Mouse (Mus musculus): ENCODE data around the gene Cd24a.

The Cd24a gene

DNA sequence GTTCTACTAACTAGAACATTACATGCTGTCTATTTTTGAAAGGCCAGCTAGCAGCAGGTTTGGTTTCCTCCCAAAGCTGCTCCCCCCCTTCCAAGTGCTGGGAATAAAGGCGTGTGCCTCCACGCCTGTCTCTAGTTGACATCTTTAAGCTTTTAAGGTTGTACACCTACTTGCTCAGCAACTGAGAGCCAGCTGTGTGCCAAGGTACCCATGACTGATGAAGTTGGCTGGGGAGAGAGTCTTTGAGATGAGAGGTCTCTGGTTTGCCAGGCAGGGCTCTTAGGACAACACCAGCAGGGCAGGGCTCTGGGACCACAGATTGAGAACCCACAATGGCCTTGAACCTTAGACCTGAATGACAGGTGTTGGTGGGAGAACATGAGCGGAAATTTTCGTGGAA is 6.5 kb downstream of the Cd24a start:
- no peak for DNase-seq (ENCODE audit: low spot score)

DNA sequence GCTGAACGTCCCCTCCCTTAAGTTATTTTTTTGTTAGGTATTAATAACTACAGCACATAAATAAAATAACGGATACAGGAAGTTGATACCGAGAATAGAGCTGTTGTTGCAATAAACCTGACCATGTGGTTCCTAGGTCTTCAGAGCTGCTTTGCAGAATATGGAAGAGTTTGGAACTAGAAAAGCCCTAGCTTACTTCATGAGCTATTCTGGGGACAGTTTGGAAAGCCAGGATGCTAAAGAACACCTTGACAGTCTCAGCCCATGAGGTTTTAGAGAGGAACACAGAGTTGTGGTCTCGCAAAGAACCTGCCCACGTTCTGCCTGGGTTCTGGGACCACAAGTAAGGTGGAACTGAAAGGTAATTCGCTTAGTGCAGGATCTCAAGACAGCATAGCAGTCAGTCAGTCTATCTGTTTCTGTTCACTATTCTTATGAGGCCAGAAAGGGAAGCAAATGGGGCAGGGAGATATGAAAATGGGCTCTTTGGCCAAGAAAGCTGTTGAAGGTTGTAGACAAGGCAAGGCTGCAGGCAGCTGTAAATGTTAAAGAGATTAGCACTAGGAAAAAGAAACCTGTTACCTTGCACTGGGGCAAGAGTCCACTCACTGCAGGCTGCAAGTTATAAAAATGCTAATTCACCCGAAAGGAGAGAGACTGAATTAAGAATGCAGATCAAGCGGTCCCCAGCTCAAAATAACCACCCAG is 10.5 kb downstream of the Cd24a start:
- no peak for DNase-seq (ENCODE audit: low spot score)

DNA sequence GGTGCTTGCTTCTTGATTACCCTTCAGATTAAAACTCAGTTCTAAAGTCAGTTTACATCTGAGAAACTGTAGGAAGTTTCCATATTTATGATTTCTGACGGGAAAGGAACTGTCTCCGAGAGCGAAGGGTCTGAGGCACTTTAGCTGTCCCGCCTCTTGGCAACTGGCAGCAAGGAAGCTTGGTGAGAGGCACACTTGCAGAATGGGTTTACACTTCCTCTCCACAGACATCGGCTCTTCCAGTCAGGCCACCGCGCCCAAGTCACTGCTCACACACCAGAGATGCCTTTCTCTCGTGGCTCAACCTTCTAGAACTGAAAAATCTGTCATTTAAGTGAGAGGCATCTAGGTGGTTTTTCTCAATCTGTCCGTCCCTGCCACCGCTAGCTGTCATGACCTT is 13.4 kb downstream of the Cd24a start:
- no peak for DNase-seq (ENCODE audit: low spot score)

DNA sequence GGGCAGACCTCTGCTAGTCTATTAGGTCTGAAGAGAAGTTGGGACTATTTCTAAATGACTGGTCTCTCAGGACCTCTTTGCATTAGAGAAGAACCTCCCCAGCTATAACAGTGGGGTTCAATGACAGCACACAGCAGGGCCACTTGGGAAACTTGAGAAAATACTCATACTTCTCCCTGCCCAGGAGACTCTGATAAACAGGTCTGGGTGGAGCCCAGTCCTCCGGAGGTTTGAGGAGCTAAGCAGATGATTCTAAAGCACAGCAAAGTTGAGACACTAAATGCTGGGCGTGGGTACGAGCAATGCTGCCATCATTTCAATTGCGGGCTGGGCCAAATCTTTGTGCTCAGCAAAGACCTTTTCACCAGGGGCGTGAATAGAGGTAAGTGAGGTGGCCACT is 15.1 kb downstream of the Cd24a start:
- DNase-seq (ENCODE audit: low spot score): no peak

DNA sequence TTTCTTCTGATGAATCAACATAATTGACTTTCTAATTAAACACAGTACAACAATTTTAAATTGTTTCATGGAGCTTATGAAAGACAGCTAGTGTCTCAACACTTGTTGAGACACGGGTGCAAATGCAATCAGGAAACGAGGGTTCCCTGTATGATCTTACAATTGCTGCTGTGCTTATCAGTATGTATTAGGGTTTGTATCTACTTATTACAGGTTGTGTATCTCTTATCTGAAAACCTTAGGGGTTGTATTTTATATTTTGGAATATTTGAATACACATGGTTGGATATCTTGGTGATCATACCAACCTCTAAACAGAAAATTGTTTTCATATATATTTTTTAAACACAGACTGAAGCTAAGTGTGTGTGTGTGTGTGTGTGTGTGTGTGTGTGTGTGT is 16.1 kb downstream of the Cd24a start:
- DNase-seq (ENCODE audit: low spot score): no peak

DNA sequence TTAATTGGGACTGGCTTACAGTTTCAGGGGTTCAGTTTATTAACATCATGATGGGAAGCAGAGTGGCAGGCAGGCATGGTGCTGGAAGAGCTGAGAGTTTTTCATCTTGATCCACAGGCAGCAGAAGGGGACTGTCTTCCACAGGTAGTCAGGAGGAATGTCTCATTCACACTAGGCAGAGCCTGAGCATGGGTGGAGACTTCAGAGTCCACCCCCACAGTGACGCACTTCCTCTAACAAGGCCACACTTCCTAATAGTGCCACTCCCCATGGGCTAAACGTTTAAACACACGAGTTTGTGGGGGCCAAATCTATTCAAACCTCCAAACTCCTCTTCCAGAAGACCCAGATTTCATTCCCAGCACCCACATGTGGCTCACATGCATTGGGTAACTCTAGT is 16.8 kb downstream of the Cd24a start:
- DNase-seq (ENCODE audit: low spot score): no peak

DNA sequence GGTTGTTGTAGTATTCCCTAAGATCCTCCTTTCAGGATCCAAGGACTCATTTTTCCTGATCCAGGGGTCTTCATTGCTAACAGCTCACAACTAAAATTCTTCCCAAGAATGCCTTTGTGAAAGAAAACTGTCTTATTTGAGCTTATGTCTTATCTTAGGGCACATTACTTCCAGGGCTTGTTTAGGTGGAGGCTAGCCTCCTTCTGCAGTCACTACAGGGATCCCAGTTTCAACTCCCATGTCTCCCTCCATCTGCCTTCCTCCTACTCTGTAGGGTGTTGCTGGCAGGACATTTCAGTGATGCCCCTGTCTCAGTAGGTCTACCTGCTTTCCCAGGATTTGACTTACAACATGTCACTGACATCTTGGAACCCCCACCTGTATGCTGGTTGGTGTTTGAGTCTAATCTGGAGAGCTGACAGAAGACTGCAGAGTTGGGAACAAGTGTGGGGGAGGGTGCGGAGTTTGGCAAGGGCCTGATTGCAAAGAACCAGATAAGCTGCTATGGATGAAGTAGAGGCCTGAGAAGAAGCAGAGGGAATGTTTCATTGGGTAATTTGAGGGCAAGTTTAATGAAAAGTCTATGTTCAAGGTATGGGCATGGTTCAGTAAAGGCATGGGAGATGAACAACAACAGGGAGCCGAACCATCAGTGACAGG is 20.1 kb downstream of the Cd24a start:
- no peak for DNase-seq (ENCODE audit: low spot score)

DNA sequence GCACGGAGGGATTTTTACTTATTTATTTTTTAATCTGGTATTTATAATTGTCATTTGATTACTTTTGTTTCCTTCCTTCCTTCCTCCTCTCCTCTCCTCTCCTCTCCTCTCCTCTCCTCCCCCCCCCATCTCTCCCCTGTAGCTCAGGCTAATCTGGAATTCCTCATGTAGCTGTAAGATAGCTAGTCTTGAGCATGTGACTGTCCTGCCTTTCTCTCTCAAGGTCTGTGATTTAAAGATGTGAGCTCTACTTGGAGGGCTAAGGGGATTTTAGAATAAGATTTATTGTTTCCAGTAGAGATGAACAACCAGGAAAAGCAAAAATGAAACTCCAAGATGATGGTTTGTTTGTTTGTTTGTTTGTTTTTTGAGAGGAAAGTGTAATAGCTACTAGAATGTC is 23.0 kb downstream of the Cd24a start:
- DNase-seq (ENCODE audit: low spot score): no peak

DNA sequence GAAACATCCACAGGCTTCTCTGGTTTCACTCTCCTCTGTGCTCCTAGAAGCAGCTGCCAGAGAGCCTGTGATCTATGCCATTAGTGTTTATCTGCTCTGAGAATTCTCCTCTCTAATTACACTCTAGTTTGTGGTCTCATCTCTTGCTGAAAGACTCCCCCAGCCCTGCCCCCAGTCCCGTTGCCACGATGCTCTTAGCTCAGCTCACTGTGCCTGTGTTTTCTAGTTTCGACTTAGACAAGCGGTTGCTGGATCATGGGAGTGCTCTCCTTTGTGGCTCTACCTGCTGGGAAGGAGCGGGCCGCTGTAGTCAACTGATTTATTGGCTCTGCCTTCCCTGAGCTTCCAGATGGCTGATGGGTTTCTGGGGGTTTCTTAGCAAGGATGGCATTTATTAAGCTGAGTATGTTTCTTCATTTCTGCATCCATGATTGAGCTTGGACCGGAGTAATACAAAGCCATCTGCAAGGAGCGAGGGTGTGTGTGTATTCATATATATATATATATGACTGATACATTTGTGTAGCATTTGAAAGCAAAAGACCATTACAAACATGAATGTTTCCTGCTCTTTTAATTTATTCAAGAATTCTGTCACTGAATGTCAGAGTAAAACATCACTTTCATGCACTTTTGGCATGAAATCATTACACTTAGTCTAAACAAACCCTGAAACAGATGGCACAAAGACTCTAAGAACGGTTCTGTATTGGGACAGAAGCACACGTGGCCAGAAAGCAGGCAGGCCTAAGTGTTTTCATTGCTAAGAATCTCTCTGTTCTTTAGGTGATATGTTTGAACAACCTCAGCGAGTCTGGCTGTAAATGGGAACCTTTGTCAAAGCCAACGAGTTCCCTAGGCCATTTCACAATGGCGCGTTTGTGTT is 23.7 kb downstream of the Cd24a start:
- DNase-seq (ENCODE audit: low spot score): no peak

DNA sequence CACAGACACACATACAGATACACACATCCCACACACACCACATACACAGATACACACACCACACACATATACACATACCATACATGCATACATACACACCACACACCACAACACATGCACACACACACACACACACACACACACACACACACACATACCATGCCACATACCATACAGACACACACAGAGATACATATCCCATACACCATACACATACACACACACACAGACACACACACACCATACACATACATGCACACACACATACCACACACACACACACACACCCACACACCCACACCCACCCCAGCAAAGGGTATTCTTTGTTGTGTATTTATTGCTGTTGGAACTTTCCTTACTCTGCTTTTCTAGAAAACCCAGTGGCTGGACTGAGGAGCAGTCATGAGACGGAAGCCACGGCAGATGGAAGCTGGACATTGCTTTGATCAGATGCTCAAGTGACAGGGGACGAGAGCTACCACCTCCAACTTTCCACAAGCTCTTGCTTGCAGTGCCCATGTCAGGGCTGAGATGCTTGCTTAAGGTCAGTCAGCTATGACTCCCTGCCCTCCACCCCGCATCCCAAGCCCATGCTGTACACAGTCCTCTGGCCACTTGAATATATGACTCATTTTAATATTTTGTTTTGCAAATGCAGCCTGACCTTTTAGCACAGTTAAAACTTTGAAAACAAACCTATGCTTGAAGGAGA is 26.0 kb downstream of the Cd24a start:
- no peak for DNase-seq (ENCODE audit: low spot score)

DNA sequence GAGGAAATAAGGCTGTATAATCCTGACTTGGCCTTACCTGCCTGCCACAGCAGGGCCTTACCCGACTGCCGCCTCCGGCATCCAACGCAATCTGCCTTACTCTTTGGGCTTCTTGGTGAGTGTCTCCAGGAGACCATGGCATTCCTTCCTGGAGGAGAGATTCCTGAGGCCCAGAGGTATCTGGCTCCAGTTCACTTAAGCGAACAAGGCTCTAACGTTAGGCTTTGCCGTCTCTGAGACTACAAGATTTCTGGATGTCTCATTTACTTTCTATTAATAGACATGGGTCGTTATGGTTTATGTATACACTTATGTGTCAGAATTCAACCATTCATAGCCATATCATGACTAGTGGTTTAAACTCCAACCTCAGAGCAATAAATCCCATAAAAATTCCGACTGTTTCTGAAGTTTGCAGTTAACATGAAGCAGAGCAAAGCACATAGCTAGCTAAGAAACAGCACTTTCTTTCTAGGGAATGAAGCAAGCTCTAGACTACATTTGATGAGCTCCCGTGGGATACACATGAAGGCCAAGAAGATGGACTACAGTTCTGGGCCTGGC is 26.7 kb downstream of the Cd24a start:
- DNase-seq (ENCODE audit: low spot score): no peak

DNA sequence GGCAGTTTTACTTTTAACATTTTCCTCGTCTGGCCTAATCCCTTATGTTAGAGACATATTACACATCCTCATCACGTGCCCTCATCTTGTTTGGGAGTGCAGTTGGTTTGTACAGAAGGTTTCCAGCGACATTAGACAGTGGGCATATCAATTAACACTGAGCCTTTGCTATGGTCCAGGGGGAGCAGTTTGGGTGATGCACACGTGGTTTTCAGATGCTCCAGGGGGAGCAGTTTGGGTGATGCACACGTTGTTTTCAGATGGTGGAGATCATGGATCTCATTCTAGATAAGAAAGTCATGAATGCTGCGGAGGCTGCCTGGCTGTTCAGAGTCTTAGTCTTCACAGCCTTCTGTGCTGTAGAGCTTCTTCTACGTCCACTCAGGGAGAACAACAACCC is 27.8 kb downstream of the Cd24a start:
- no peak for DNase-seq (ENCODE audit: low spot score)

DNA sequence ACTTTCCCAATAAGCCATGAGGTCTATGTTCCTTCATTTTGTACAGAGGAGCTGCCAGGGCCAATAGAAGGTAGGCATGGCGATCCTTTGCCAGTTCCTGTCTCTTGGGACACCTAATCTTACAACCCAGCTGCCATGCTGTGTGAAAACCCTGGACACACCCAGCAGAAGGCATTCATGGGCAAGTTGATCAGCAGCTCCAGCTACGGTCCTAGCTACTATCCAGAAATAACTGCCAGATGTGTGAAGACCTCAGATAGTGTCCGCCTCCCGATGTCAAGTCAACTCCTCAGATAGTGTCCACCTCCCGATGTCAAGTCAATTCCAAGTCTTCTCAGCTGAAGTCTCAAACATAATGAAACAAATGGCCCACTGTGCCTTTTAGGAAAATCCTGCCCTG is 31.4 kb downstream of the Cd24a start:
- peak; percentile 94 for DNase-seq (ENCODE audit: low spot score)

DNA sequence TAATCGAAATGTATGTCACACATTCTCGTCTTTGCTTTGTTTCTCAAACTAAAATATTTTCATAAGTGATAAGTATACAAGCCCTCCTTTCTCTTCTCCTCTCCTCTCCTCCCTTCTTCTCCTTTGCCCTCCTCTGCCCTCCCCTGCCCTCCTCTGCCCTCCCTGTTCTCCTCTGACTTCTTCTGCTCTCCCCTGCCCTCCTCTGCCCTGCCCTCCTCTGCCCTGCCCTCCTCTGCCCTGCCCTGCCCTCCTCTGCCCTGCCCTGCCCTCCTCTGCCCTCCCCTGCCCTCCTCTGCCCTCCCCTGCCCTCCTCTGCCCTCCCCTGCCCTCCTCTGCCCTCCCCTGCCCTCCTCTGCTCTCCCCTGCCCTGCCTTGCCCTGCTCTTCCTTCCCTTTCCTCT is 31.9 kb downstream of the Cd24a start:
- DNase-seq (ENCODE audit: low spot score): no peak

DNA sequence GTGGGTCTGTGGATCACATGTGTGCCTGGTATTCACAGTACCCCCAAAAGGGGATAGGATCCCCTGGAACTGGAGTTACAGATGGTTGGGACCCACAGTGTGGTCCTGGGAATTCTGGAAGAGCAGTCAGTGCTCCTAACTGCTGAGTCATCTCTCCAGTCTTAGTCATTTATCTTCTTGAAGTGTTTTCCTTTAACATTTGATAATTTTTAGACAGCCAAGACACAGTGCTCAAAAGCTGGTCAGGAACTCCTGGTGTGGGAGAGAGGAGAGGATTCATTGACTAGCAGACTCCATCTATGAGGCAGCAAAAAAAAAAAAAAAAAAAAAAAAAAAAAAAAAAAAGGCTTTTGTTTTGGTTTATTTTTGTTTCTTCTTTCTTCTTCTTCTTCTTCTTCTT is 33.0 kb downstream of the Cd24a start:
- peak; percentile 76 for DNase-seq (ENCODE audit: low spot score)

DNA sequence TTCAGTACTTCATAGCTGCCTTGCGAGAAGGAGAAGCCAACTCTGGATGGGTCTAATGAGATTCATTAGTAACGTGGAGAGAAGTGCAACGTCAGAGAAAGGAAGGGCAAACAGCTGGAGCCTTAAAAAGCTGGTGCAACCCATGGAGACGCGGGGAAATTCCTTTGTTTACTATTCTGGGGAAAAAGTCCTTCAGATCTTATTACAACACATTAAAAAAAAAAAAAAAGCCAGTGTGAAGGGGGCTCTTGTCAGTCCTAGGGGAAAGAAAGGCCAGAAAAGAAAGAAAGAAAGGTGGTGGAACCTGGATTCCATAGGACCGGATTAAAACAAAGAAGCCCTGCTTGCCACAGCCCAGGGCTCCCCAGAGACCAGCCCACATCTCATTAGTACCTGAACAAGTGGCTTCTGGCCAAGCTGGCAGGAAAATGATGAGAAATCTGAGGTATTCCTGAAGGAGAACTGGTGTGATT is 41.0 kb downstream of the Cd24a start:
- no peak for DNase-seq (ENCODE audit: low spot score)

DNA sequence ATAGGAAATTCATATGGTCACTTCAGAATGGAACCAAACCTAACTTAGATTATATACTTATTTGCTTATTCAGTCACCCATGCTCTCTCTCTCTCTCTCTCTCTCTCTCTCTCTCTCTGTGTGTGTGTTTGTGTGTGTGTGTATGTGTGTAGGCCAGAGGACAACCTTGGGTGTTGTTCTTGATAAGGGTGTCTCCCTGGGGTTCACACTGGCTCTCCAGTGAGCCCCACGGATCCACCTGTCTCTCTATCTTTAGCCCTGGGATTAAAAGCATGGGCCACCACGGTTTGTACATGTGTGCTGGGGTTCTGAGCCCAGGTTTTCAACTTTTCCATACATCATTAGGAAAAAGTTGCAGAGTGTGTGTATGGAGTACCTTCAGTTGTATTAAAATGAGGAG is 41.9 kb downstream of the Cd24a start:
- DNase-seq (ENCODE audit: low spot score): no peak

DNA sequence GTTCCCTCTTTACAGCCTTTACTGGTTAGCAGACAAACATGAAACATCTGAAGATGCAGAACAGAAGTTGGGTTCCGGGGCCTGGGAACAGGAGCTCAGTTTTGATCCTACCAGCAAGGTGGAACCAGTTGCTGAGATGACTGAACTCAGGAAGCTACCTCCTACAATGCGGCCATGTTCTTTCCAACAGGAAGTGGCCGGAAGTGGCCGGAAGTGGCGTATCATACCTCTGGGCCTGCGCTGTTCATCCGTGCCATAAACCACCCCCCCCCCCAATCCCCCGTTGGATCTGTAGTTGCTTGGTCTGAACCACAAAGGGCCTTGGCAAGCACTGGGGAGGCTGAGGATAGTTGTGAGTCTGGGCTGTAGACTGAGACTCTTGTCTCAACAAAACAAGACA is 45.4 kb downstream of the Cd24a start:
- DNase-seq (ENCODE audit: low spot score): no peak

DNA sequence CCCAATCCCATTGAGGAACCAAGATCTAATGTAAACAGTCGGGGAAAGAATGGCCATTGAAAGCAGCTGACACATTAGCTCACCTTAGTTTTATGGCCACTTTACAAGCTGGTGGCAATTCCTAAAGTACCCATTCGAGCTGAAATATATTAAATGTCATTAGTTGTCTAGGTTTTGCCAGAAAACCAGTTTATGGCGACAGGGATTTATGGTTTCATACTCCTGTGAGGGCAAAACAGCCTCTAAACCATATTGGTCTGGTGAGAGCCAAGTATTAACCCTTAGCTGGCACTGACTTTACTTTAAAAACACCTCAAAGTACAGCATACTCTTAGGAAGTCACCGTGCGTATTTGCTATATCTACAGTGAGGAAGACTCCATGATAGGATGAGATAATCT is 46.3 kb downstream of the Cd24a start:
- no peak for DNase-seq (ENCODE audit: low spot score)

DNA sequence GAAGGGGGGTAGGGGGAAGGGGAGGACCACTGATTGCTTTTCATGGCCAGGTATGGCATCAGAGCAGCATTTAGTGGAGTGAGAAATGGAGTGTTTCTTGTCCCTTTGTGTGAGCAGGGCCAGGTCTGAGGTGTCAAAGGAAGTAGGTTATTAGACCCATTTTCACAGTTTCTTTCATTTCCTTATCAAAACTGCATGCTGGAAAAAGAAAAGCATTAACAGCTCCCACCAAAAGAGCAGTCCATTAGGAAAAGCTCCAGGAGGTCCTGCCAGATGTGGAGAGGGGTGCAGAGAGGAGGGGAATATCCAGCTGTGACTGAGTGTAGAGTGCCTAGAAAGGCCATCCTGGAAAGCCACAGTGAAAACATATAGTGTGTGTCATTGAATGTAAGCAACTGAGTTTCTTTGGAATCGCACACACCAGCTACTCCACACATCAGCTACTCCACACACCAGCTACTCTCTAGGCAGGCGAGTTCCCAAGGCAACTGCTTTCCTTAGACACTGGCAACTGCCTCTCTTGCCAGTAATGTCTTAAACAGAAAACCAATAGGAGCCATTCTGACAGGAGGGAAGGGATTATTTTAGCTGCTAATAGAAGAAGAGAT is 46.8 kb downstream of the Cd24a start:
- no peak for DNase-seq (ENCODE audit: low spot score)

DNA sequence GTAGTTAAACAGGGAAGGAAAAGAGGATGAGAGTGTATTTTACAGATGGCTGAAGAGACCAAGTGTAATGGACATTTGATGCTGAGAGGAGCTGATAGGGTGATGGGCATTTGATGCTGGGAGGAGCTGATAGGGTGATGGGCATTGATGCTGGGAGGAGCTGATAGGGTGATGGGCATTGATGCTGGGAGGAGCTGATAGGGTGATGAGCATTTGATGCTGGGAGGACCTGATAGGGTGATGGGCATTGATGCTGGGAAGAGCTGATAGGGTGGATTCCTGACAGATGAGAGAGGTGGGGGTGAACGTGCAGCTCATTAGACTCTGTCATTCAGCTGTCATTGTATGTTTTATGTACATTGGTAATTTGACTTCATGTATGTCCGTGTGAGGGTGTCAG is 47.5 kb downstream of the Cd24a start:
- peak; percentile 86 for DNase-seq (ENCODE audit: low spot score)

DNA sequence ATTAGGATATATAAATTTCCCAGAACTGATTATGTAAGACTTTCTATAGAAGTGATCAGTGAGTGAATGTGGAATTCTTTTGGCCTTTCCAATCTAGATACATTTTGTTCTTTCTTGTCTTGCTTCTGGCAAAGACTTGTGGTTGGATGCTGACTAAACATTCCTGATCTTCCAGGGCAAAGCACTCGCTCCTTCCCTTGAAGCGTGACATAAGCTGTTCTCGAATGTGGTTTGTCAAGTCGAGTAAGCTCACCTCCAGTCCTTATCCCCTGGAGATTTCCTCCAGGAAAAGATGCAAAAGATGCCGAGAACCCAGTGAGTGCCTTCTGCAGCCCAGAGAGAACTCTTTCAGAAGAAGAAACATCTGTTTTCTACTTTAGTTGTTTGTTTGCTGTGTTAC is 51.1 kb downstream of the Cd24a start:
- DNase-seq (ENCODE audit: low spot score): no peak
